Mouse (Mus musculus): ENCODE measurements around the gene Klhl23. TPM values are rescaled to one million over a fixed set of nuclear protein-coding genes. Genes with fewer than 3 reads are reported as not detected.

Gene Klhl23
- polyA plus RNA-seq, 1 experiment: not detected

GRCm38 (mm10) chr2:69849215-69849614 lies 27.5 kb downstream of the Klhl23 start:
- 43% methylated on average over 6 of the region's 6 CpGs for WGBS
- TF ChIP-seq POLR2A (IDR thresholded peaks at IDR 0.05; ENCODE audit: insufficient read depth, low read depth, low read length) (no peak), CTCF (IDR thresholded peaks at IDR 0.05; ENCODE audit: insufficient read depth, low read depth, low read length) (no peak)
- no peak overlapping the region for H3K4me3 ChIP-seq (ENCODE audit: insufficient read depth, low read depth, low read length)
- H3K27ac ChIP-seq (ENCODE audit: insufficient read depth, low read depth, low read length): peak overlapping the region; percentile 38; the same call in 1 of the 2 replicates
- H3K4me1 ChIP-seq (ENCODE audit: control insufficient read depth, insufficient read depth, low read length): peaks cover 4% of the 10 kb centered on the region

- Histone ChIP-seq H3K4me3 (ENCODE audit: insufficient read depth, low read depth, low read length) (no peak overlapping the region), H3K4me1 (ENCODE audit: control insufficient read depth, insufficient read depth, low read length) (peaks cover 4% of the 10 kb centered on the region), H3K27ac (ENCODE audit: insufficient read depth, low read depth, low read length) (no peak overlapping the region)
- WGBS: 79% methylated on average over 2 of the region's 2 CpGs
- TF ChIP-seq POLR2A (IDR thresholded peaks at IDR 0.05; ENCODE audit: insufficient read depth, low read depth, low read length) (no peak), CTCF (IDR thresholded peaks at IDR 0.05; ENCODE audit: insufficient read depth, low read depth, low read length) (no peak)
These were observed 29.8 kb downstream of the Klhl23 start for GRCm38 (mm10) chr2:69851427-69852058.

- Histone ChIP-seq H3K27ac (ENCODE audit: insufficient read depth, low read depth, low read length) (no peak overlapping the region), H3K4me1 (ENCODE audit: control insufficient read depth, insufficient read depth, low read length) (no peaks in the 10 kb centered on the region), H3K4me3 (ENCODE audit: insufficient read depth, low read depth, low read length) (no peak overlapping the region)
- 73% methylated on average over 8 of the region's 8 CpGs for WGBS
- TF ChIP-seq CTCF (IDR thresholded peaks at IDR 0.05; ENCODE audit: insufficient read depth, low read depth, low read length) (no peak), POLR2A (IDR thresholded peaks at IDR 0.05; ENCODE audit: insufficient read depth, low read depth, low read length) (no peak)
These were observed 34.6 kb downstream of the Klhl23 start for GRCm38 (mm10) chr2:69856392-69856791.

- no peak overlapping the region for H3K27ac ChIP-seq (ENCODE audit: insufficient read depth, low read depth, low read length)
- WGBS: 59% methylated on average over 1 of the region's 1 CpGs
- TF ChIP-seq POLR2A (IDR thresholded peaks at IDR 0.05; ENCODE audit: insufficient read depth, low read depth, low read length): no peak
- no peak for TF ChIP-seq CTCF (IDR thresholded peaks at IDR 0.05; ENCODE audit: insufficient read depth, low read depth, low read length)
- H3K4me3 ChIP-seq (ENCODE audit: insufficient read depth, low read depth, low read length): no peak overlapping the region
- no peaks in the 10 kb centered on the region for H3K4me1 ChIP-seq (ENCODE audit: control insufficient read depth, insufficient read depth, low read length)
These were observed 36.1 kb downstream of the Klhl23 start for GRCm38 (mm10) chr2:69857882-69858281.

- Histone ChIP-seq H3K27ac (ENCODE audit: insufficient read depth, low read depth, low read length) (peak overlapping the region; percentile 30), H3K4me3 (ENCODE audit: insufficient read depth, low read depth, low read length) (peak overlapping the region; percentile 43), H3K4me1 (ENCODE audit: control insufficient read depth, insufficient read depth, low read length) (no peaks in the 10 kb centered on the region)
- 8% methylated on average over 13 of the region's 13 CpGs for WGBS
- no peak for TF ChIP-seq POLR2A (IDR thresholded peaks at IDR 0.05; ENCODE audit: insufficient read depth, low read depth, low read length)
- no peak for TF ChIP-seq CTCF (IDR thresholded peaks at IDR 0.05; ENCODE audit: insufficient read depth, low read depth, low read length)
These were observed 39.3 kb downstream of the Klhl23 start for GRCm38 (mm10) chr2:69860972-69861452.

GRCm38 (mm10) chr2:69861485-69862091 lies 39.8 kb downstream of the Klhl23 start, which contains the start of gene Ssb:
TSS of gene Ssb (plus strand) at chr2:69861562.
- H3K4me1 ChIP-seq (ENCODE audit: control insufficient read depth, insufficient read depth, low read length): no peaks in the 10 kb centered on the region
- no peak for TF ChIP-seq CTCF (IDR thresholded peaks at IDR 0.05; ENCODE audit: insufficient read depth, low read depth, low read length)
- TF ChIP-seq POLR2A (IDR thresholded peaks at IDR 0.05; ENCODE audit: insufficient read depth, low read depth, low read length): peak; percentile 81
- H3K4me3 ChIP-seq (ENCODE audit: insufficient read depth, low read depth, low read length): peak within 1 kb of the TSS; percentile 77
- under 1% methylated on average over 66 of the region's 66 CpGs for WGBS
- H3K27ac ChIP-seq (ENCODE audit: insufficient read depth, low read depth, low read length): peak within 1 kb of the TSS; percentile 69

- peak overlapping the region; percentile 77 for H3K4me3 ChIP-seq (ENCODE audit: insufficient read depth, low read depth, low read length)
- WGBS: under 1% methylated on average over 13 of the region's 13 CpGs
- no peaks in the 10 kb centered on the region for H3K4me1 ChIP-seq (ENCODE audit: control insufficient read depth, insufficient read depth, low read length)
- 0 out of 2 replicates have a peak overlapping the region, but pooled peaks have one; percentile 69 for H3K27ac ChIP-seq (ENCODE audit: insufficient read depth, low read depth, low read length)
- no peak for TF ChIP-seq CTCF (IDR thresholded peaks at IDR 0.05; ENCODE audit: insufficient read depth, low read depth, low read length)
- TF ChIP-seq POLR2A (IDR thresholded peaks at IDR 0.05; ENCODE audit: insufficient read depth, low read depth, low read length): no peak
These were observed 40.4 kb downstream of the Klhl23 start for GRCm38 (mm10) chr2:69862117-69862657.

GRCm38 (mm10) chr2:69883990-69884391 lies 62.2 kb downstream of the Klhl23 start:
- Histone ChIP-seq H3K27ac (ENCODE audit: insufficient read depth, low read depth, low read length) (no peak overlapping the region), H3K4me1 (ENCODE audit: control insufficient read depth, insufficient read depth, low read length) (no peaks in the 10 kb centered on the region), H3K4me3 (ENCODE audit: insufficient read depth, low read depth, low read length) (no peak overlapping the region)
- 86% methylated on average over 2 of the region's 2 CpGs for WGBS
- TF ChIP-seq CTCF (IDR thresholded peaks at IDR 0.05; ENCODE audit: insufficient read depth, low read depth, low read length) (no peak), POLR2A (IDR thresholded peaks at IDR 0.05; ENCODE audit: insufficient read depth, low read depth, low read length) (no peak)

GRCm38 (mm10) chr2:69884581-69884980 lies 62.8 kb downstream of the Klhl23 start:
- no peak for TF ChIP-seq CTCF (IDR thresholded peaks at IDR 0.05; ENCODE audit: insufficient read depth, low read depth, low read length)
- TF ChIP-seq POLR2A (IDR thresholded peaks at IDR 0.05; ENCODE audit: insufficient read depth, low read depth, low read length): no peak
- no peak overlapping the region for H3K27ac ChIP-seq (ENCODE audit: insufficient read depth, low read depth, low read length)
- no peaks in the 10 kb centered on the region for H3K4me1 ChIP-seq (ENCODE audit: control insufficient read depth, insufficient read depth, low read length)
- WGBS: 50% methylated on average over 6 of the region's 6 CpGs
- no peak overlapping the region for H3K4me3 ChIP-seq (ENCODE audit: insufficient read depth, low read depth, low read length)

Data from olfactory bulb, adult 2 months (tissue).